ENCODE assay signal across 1 mouse cellular context in the genomic region with DNA sequence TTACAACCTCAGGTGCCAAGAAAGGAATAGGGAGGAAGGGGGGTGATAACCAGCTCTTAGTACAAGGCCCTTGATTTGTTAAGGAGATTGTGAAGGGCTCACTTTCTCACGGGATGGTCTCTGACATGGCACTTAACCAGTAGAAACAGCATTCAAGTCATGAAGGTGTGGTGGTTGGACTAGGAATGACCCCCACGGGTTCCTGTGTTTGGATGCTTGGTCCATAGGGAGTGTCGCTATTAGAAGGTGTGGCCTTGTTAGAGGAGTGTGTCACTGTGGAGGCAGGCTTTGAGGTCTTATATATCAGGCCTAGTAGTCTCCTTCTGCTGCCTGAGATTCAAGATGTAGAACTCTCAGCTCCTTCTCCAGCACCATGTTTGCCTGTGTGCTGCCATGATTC. TPM values are rescaled to one million over a fixed set of nuclear protein-coding genes. Genes with fewer than 3 reads are reported as not detected.
"Had no signal": no experiment of that assay in that cellular context is flagged by ENCODE, and none has a peak within 500 bp of the region (broad histone marks: within the 10 kb centered on the region; RNA-seq: fewer than 3 reads in every experiment).

No protein-coding gene starts in this region.

RNA-seq across cellular contexts. Expression of gene AU021092, which starts 6.0 kb away (rescaled TPM):
- polyA plus RNA-seq: erythroblast, embryonic 14.5 days had no signal
